Mouse (Mus musculus) heart, postnatal 14 days (tissue): ENCODE data around the gene Pklr. TPM values are rescaled to one million over a fixed set of nuclear protein-coding genes. Genes with fewer than 3 reads are reported as not detected.
"Not testable (repeated sequence)": the region's sequence is repeated elsewhere in the genome, so short reads cannot be mapped to it uniquely, and the experiment has no call there.

Source experiments
- DNase-seq, 2 experiments: peaks; one replicate each; pipeline ENCODE4 v3.0.0; 2021 to 2022
- intact Hi-C: fragments of 180-260 bp; cut with DNase I; formaldehyde crosslinking; loops from one replicate; pipeline ENCODE4 v1.15.1; 2025
- total RNA-seq, 2 experiments: library from RNA; stranded (reverse); gene quantifications; 2 replicates each; pipeline ENCODE4 v1.2.3; 2021

The Pklr gene
- total RNA-seq, 2 experiments from 2014 or later, result not detected

DNA sequence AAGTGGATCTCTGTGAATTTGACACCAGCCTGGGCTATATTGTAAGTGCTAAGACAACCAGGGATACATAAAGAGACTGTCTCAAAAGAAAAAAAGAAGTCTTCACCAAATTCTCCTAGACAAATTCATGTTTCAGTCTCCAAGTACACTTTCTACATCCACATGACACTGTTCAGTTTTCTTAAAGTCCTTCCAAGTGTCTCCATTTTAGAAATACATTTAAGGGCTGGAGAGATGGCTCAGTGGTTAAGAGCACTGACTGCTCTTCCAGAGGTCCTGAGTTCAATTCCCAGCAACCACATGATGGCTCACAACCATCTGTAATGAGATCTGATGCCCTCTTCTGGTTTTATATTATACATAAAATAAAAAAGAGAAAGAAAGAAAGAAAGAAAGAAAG, 25.3 kb downstream of the Pklr start:
- intact Hi-C loops, DNase-seq: not testable (repeated sequence)

DNA sequence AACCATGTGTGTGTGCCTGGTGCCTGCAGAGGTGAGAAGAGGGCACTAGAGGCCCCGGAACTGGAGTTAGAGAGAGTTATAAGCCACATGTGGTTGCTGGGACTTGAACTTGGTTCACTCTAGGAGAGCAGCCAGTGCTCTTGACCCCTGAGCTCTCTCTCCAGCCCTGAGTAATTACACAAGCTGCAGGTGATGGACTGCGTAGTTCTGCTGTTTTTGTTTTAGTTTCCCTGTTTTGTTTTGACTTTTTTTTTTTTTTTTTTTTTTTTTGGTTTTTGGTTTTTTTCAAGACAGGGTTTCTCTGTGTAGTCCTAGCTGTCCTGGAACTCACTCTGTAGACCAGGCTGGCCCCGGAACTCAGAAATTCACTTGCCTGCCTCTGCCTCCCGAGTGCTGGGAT, 25.8 kb downstream of the Pklr start:
- no peak for DNase-seq
- intact Hi-C loops, result no loop called here

DNA sequence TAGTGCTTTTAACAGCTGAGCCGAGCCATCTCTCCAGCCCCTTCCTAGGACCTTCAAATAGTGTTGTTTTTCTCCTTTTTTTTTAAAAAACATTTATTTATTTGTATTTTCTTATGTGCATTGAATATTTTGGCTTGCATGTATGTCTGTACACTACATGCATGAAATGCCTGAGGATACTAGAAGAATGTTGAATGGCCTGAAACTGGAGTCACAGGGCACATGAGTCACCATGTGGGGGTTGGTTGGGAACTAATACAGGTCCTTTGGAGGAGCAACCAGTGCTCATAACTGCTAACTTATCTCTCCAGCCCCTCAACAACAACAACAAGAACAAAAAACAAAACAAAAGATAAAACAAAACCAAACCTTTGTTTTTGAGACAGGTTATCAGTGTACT, 27.2 kb downstream of the Pklr start:
- intact Hi-C loops, result no loop called here
- no peak for DNase-seq

DNA sequence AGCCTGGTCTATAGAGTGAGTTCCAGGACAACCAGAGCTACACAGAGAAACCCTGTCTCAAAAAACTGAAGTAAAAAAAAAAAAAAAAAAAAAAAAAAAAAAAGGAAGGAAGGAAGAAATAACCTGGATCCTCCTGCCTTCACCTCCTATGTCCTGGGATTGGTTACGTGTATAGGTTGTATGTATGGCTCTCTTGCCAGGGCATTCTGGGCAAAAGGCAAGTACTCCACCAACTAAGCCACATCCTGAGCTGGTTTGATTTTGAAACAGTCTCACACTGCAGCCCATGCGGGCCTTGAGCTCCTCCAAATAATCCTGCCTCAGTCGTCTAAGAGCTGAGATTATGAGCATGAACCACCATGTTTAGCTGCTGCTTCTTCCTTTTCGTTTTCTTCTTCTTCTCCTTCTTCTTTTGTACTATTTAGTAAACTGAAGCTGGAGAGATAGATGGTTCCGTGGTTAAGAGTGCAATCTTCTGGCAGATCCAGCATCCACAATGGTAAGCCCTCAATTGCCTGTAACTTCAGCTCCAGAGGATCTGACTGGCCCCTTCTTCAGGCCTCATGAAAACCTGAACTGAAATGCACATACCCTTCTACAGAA, 27.8 kb downstream of the Pklr start:
- no peak for DNase-seq
- intact Hi-C loops, result loop anchor here (2.0 kb wide), 1 partner anchor 51 kb away; the partner anchor contains the start of gene Thbs3

DNA sequence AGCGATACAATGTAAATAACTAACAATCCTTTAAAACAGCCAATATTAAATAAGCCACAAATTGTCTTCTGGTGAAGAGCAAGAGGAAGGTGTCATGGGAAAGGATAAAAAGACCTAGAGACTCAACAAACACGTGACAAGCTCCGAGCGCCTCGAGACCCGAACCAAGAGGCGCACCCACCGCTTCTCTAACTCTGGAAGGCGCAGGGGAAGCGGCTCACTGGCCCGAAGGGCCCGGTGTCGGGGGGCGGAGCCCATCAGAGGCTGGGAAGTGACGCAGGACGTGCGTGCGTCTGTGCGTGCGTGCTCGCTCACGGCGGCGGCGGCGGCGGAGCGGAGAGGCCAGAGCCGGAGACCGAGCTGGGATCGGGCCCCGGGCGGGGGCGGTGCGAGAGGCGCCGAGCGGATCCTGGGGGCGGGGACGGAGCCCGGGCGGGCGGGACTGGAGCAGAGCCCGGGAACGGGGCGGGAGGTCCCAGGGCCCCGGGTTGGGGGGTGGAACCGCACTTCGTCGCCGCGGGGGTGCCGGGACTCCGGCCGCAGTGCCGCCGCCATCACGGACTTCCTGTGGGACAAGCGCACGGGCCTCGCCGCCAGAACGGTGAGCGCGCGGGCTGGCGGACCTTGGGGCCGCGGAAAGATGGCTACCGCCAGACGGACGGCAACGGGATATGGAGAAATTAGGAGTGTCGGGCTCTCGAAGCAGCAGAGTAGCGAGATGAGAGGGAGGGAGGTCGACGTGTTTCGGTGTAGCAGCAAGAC, 28.7 kb downstream of the Pklr start, which contains the start of gene Clk2:
Gene Clk2, plus strand, starts transcription at position 290 of the 762 bp plus-strand sequence.
- intact Hi-C loops, result loop anchor here (2.0 to 5.0 kb wide), 2 partner anchors 50 to 62 kb away; partner anchors contain the start of genes Fdps, Gm43738 and Thbs3
- DNase-seq, result peak; percentile 95 to 97

DNA sequence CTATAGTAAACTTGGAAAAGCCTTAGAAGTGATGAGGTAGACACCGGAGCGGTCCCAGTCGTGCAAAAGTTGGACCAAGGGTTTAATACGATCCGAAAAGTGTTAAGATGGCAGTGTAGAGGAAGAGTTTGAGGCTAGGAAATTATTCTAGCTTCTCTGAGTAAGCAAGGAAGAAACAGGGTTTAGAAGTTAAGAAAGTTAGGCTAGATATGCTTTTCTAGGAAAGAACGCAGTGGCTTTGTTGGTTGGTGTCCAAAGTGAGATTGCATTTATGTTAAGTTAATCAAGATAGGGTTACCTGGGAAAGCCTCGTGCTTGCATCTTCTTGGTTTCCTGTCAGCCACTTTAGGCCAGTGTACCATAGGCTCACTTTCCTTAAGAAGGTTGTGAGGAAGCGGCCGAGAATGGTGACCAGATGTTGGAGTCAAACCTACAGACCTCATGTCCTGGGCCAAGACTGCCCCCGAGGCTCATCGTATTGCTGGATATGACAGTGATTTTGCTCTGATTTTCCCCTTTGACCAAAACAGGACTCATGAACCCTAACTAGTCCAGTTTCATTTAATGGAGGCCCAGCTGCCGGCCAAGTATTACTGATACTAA, 29.4 kb downstream of the Pklr start:
- intact Hi-C loops, result loop anchor here (2.0 to 5.0 kb wide), 2 partner anchors 49 to 63 kb away; partner anchors contain the start of genes Fdps, Gm43738 and Thbs3
- no peak for DNase-seq

DNA sequence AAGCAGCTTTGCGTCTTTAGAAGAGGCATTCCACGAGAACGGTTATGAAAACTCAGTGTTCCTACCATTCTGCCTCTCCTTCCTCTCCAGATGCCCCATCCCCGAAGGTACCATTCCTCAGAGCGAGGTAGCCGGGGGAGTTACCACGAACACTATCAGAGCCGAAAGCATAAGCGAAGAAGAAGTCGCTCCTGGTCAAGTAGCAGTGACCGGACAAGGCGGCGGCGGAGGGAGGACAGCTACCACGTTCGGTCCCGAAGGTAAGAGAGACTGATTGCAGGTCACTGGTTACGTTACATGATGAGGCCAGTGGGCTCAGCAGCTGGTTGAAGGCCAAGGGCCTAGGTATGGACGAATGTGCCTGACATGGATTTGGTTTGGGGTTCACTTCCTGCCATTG, 31.0 kb downstream of the Pklr start:
- DNase-seq, result no peak
- intact Hi-C loops, result loop anchor here (5.0 kb wide), 1 partner anchor 65 kb away; the partner anchor contains the start of genes Fdps and Gm43738

DNA sequence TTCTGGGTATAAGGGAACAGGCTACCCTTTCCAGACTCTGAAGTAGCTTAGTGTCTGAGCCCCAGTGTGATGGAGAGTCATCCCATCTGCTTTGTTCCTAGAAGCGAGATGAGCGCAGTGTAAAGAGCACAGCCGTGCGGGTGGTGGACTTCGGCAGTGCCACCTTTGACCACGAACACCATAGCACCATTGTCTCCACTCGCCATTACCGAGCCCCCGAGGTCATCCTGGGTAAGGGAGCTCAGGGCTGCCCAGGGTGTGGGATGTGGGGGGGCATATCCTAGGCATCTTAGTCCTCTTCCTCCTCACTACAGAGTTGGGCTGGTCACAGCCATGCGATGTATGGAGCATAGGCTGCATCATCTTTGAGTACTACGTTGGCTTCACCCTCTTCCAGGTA, 38.9 kb downstream of the Pklr start:
- no peak for DNase-seq
- intact Hi-C loops, result no loop called here

DNA sequence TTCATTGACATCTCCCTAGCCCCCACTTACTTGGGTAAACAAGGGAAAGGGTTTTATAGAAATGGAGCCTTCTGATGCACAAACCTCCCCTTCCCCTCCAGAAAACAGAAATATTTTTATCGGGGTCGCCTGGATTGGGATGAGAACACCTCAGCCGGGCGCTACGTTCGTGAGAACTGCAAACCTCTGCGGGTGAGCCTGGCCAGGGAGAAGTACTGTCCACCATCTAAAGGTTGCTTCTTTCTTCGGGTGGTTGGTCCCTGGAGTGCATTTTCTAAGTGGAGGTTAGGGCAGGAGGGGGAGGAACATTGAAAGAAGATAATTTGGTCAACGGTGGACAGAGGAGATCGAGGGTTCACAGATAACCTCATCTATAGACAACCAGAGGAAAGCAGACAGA, 39.6 kb downstream of the Pklr start:
- no peak for DNase-seq
- intact Hi-C loops, result no loop called here

DNA sequence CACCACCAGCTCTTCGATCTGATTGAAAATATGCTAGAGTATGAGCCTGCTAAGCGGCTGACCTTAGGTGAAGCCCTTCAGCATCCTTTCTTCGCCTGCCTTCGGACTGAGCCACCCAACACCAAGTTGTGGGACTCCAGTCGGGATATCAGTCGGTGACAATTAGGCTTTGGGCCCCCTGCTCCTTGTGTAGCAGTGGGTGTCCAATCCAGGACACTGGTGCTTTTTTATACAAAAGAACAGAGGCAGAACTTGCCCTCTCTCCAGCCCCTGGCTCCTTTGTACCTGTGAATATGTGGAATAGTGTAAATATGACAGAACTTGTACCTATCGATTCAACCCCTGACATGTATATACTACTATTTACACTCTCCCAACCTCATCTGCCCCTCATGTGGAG, 40.5 kb downstream of the Pklr start:
- intact Hi-C loops, result no loop called here
- DNase-seq, result no peak

DNA sequence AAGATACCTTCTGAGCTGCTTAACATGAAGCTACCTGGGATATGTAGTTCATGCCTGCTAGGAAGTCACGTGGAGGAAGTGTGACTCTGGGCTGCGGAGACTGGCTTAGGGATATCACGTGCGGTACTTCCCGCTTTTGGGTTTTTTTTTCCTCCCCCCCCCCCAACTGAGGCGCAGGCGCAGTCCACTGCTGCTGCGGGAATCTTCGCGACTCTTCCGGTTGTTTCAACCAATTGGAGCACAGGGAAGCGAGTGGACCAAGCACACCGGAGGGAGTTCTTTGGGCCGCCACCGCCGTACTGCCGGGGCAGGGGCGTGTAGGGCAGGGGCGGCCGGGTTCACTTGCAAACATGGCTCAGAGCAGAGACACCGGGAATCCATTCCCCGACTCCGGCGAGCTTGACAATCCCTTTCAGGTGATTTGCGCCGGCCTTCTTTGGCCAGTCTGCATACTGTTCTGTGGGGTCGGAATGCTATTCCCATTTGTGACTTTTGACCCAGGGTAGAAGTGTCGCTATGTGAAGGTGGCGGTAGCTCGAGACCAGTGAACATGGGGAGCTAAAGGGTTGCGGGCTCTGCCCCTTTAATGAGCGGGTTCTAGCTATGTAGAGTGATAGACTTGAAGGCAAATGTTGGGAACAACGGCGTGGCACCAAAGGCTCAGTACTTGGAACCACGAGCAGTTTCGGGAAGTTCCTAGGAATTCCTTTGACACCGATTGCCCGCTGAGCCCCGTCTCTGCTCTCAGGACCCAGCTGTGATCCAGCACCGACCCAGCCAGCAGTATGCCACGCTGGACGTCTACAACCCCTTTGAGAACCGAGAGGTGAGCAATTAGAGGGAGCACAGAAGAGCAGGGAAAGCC, 41.5 kb downstream of the Pklr start, which contains the start of gene Scamp3:
Gene Scamp3, plus strand, starts transcription at position 232 of the 865 bp plus-strand sequence.
- intact Hi-C loops, result no loop called here

DNA sequence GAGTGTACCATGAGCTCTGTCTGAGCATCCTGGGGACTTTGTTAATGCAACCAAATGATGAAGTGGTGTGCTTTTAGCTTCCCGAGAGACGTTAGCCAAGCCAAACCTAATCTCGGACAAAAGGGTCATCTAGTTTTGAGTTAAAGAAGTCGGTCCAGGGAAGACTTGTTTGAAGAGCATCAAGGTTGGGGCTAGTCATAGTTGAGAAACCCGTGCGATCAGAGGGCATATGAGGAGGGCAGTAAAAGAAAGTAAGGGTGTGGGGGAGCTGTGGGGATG, 42.1 kb downstream of the Pklr start:
- intact Hi-C loops, result no loop called here
- no peak for DNase-seq

More for the DNA sequence above, 41.5 kb downstream of the Pklr start, which contains the start of gene Scamp3:
- peak; percentile 83 to 84 for DNase-seq

DNA sequence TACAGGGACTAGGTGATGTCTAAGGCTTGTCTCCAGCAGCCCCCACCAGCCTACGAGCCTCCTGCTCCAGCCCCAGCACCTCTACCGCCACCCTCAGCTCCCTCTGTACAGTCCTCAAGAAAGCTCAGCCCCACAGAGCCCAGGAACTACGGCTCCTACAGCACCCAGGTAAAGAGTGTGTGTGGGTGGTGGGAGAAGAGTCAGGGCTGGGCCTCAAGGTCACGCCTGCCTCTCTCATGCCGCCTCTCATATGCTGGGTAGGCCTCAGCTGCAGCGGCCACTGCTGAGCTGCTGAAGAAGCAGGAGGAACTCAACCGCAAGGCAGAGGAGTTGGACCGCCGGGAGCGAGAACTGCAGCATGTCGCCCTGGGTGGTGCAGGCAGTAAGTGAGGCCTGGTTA, 43.1 kb downstream of the Pklr start:
- intact Hi-C loops, result no loop called here

DNA sequence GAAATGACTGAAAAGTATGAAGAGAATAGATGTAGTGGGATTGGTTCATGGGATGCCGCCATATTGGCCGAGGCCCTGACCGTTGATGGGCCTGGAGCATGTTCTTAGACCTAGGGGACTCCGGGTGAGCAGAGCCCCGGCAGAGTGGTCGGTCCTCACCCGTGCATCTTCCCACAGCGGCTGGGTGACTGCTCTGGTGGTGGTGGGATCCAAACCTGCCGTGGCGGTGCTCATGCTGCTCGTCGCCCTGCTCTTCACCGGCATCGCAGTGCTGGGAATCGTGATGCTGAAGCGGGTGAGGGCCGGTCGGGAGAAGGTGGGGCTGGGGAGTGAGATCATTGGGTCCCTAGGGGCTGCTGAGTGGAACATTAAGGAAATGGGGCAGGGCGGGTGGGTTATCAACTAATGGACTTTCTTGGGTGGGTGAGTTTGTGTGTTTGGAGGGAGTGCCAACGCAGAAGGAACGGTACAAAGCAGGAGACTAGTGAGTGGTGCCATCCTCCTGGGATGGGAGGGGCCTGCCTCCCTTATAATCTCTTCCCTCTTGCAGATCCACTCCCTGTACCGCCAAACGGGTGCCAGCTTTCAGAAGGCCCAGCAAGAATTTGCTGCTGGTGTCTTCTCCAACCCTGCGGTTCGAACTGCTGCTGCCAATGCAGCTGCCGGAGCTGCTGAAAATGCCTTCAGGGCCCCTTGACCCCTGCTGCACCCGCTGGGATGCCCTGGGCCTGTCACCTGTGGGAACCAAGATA, 46.0 kb downstream of the Pklr start:
- DNase-seq, result no peak
- intact Hi-C loops, result no loop called here

More for the DNA sequence above, 43.1 kb downstream of the Pklr start:
- DNase-seq, result no peak

DNA sequence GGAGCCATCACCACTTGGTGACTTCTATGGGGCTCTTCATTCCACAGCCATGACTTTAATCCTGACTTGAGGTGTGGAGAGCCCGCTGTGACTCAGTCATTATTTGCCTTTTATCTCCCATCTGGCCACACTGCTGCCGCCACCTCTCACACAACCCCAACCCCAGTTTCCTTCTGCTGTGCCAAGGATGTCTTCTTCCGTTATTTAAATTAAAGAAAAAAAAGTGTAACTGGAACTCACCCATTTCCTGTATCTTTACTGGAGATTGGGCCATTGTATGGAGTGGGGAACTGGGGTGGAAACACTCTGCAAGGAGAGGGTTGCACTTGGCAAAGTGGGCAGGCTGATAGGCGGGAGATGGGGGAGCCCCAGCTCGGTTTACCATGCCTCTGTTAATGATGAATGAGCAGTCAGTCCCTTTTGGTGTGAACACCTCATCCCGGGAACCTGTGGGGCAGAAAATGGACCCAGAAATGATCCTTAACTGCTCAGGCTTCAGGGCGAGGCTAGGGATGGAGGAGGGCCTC, 46.7 kb downstream of the Pklr start:
- DNase-seq, result no peak
- intact Hi-C loops, result no loop called here

DNA sequence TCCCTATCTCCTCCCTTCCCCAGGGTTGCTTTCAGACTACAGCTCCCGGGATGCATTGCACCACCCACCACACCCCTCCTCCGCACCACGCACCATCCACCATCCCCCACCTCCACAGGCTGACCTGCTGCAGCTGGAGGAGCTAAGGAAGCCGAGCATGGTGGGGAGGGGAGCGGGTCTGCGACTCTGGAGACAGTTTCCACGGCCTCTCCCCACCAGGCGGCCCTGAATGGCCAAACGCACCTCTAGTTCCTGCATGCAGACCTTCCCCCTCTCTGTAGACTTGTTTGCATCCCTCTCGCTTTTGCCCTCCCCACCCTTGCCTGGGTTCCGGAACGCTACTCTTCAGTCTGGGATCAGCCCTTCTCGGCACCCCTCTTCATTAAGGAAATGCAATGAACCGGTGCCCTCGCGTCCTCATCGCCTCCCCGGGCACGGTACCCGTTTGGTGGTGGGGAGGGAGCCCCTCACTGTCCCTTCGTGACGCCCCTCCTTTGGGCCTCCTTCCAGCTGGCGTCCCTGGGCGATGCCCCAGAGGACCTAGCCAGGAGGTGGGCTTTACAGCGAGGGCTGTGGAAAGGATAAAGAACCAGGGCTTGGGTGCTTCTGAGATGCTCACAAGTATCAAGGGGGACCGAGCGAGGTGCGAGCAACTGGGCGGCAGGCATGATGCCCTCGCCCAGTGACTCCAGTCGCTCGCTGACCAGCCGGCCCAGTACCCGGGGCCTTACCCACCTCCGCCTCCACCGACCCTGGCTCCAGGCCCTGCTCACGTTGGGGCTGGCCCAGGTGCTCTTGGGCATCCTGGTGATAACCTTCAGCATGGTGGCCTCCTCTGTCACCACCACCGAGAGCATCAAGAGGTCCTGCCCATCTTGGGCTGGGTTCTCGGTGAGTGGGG, 47.4 kb downstream of the Pklr start, which contains the start of gene Fam189b:
Gene Fam189b, plus strand, starts transcription at position 86 of the 901 bp plus-strand sequence.
- intact Hi-C loops, result no loop called here
- DNase-seq, result peak; percentile 81 to 82

DNA sequence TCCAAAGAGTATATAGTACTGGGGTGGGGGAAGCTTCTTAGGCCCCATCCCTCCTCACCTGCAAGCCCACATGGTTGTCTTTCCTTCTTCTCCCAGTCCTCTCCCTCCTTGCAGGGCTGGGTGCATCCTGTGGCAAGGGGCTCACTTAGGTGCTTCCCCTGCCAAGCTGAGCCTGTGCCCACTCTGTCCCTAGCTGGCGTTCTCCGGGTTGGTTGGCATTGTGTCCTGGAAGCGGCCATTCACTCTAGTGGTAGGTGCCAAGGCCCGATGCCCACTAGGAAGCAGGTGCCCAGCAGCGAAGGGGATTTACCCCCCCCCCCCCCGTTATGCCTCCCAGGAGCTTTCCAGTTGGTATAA, 48.0 kb downstream of the Pklr start:
- intact Hi-C loops, result no loop called here

DNA sequence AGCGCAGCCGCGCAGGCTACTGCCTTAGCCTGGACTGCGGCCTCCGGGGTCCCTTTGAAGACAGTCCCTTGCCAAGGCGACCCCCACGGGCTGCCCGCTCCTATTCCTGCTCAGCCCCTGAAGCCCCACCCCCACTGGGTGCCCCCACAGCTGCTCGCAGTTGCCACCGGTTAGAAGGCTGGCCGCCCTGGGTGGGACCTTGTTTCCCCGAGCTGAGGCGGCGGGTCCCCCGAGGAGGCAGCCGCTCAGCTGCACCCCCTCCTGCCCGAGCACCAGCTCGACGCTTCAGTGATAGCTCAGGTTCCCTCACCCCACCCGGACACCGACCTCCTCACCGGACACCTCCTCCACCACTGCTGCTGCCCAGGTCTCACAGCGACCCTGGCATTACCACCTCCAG, 51.3 kb downstream of the Pklr start:
- intact Hi-C loops, result no loop called here
- no peak for DNase-seq

More for the DNA sequence above, 48.0 kb downstream of the Pklr start:
- no peak for DNase-seq
